8 mouse cellular contexts compared by ENCODE assay signal in genomic region chr17:6601204-6601911, GRCm38 (mm10). TPM values are rescaled to one million over a fixed set of nuclear protein-coding genes. Genes with fewer than 3 reads are reported as not detected.
A peak's percentile ranks its signal among the peaks of the same experiment; 100 is the strongest.
DNase-seq lines count a peak whose midpoint lies in the region; ATAC-seq and TF ChIP-seq lines count a peak whose summit lies in the region.
"Not testable (repeated sequence)": the region's sequence is repeated elsewhere in the genome, so short reads cannot be mapped to it uniquely, and the experiment has no call there.

Dynlt1c (plus strand) TSS chr17:6601671.

- H3K4me1 ChIP-seq in embryonic facial prominence, embryonic 13.5 days; limb, embryonic 15.5 days; midbrain, postnatal 0 days (ENCODE audit: insufficient read depth, low read length): not testable (repeated sequence)

- H3K4me3 ChIP-seq in embryonic facial prominence, embryonic 13.5 days: peak within 1 kb of the TSS; percentile 39
- peak within 1 kb of the TSS; percentile 38 for H3K4me3 ChIP-seq in limb, embryonic 15.5 days
- H3K4me3 ChIP-seq in midbrain, postnatal 0 days (ENCODE audit: low read depth, low read length): peak within 1 kb of the TSS; percentile 21

- H3K27me3 ChIP-seq in embryonic facial prominence, embryonic 13.5 days; limb, embryonic 15.5 days; midbrain, postnatal 0 days (ENCODE audit: insufficient read depth, low read length): not testable (repeated sequence)

- not testable (repeated sequence) for TF ChIP-seq CTCF in midbrain, postnatal 0 days (IDR thresholded peaks at IDR 0.05)

- H3K36me3 ChIP-seq in embryonic facial prominence, embryonic 13.5 days; limb, embryonic 15.5 days; midbrain, postnatal 0 days (ENCODE audit: insufficient read depth, low read length): not testable (repeated sequence)

- DNase-seq in 3T3-L1 (ENCODE audit: low read depth, low spot score): peak; percentile 88
- peak; percentile 85 to 87 for DNase-seq in adrenal gland, postnatal 36 days
- peak; percentile 75 for DNase-seq in heart, adult 8-10 months (ENCODE audit: low spot score)
- peak; percentile 85 to 87 for DNase-seq in kidney, adult 8-10 months
- peak; percentile 90 for DNase-seq in midbrain, postnatal 0 days (ENCODE audit: low spot score)
- DNase-seq in spleen, postnatal 36 days (ENCODE audit: low spot score in 2 of 2): peak; percentile 80 to 81

- H3K4me2 ChIP-seq in embryonic facial prominence, embryonic 13.5 days: peak within 1 kb of the TSS; percentile 50
- H3K4me2 ChIP-seq in limb, embryonic 15.5 days: peak within 1 kb of the TSS; percentile 35
- H3K4me2 ChIP-seq in midbrain, postnatal 0 days (ENCODE audit: low read depth, low read length, poor library complexity, severe bottlenecking): peak within 1 kb of the TSS; percentile 24; the same call in 1 of the 2 replicates

- not testable (repeated sequence) for H3K9me3 ChIP-seq in embryonic facial prominence, embryonic 13.5 days; limb, embryonic 15.5 days; midbrain, postnatal 0 days (ENCODE audit: low read length)

- WGBS in embryonic facial prominence, embryonic 13.5 days: 16% methylated on average over 31 of the region's 40 CpGs
- WGBS in limb, embryonic 15.5 days: 14% methylated on average over 29 of the region's 40 CpGs
- 11% methylated on average over 20 of the region's 40 CpGs for WGBS in midbrain, postnatal 0 days

- H3K9ac ChIP-seq in embryonic facial prominence, embryonic 13.5 days: peak within 1 kb of the TSS; percentile 58; the same call in 1 of the 2 replicates
- not testable (repeated sequence) for H3K9ac ChIP-seq in limb, embryonic 15.5 days; midbrain, postnatal 0 days (replicated peaks; ENCODE audit: low read length, poor library complexity, severe bottlenecking)

- peak; percentile 91 for ATAC-seq in embryonic facial prominence, embryonic 13.5 days (ENCODE audit: insufficient number of reproducible peaks, insufficient read depth, low FRiP score, low TSS enrichment, low read depth)
- ATAC-seq in limb, embryonic 15.5 days (ENCODE audit: insufficient number of reproducible peaks, low FRiP score, low TSS enrichment, low read depth): peak; percentile 92
- ATAC-seq in midbrain, postnatal 0 days (ENCODE audit: low FRiP score): peak; percentile 92

- 0 out of 2 replicates have a peak within 1 kb of the TSS, but pooled peaks have one; percentile 60 for H3K27ac ChIP-seq in embryonic facial prominence, embryonic 13.5 days
- H3K27ac ChIP-seq in limb, embryonic 15.5 days: 0 out of 2 replicates have a peak within 1 kb of the TSS, but pooled peaks have one; percentile 69
- H3K27ac ChIP-seq in midbrain, postnatal 0 days (ENCODE audit: low read depth, low read length): not testable (repeated sequence)

RNA-seq across cellular contexts. Expression of gene Dynlt1c, which starts in this region (rescaled TPM):
- 1 to 10 TPM; 5.4 to 6.1 TPM for total RNA-seq in adrenal gland, postnatal 36 days (2021)
- polyA plus RNA-seq in embryonic facial prominence, embryonic 13.5 days (2015; fragmentation: Nextera tagmentation; extraction: Ambion mirVana): 60.2 and 64.6 TPM in 2 replicates
- total RNA-seq in heart, adult 8-10 months (2022): 1 to 10 TPM; 1.8 to 3.9 (median 2.7) TPM
- 30.7 and 35.0 TPM in 2 replicates for polyA plus RNA-seq in limb, embryonic 15.5 days (2015; fragmentation: Nextera tagmentation; extraction: Ambion mirVana)
- total RNA-seq in midbrain, postnatal 0 days (2014; rRNA removed): 14.2 and 16.9 TPM in 2 replicates
- 12.7 and 16.4 TPM in 2 replicates for polyA plus RNA-seq in midbrain, postnatal 0 days (2015; fragmentation: Nextera tagmentation; extraction: Ambion mirVana)
